Mouse (Mus musculus) MEL (cell line): Measurements from ENCODE around the gene Fbxo9. TPM values are rescaled to one million over a fixed set of nuclear protein-coding genes. Genes with fewer than 3 reads are reported as not detected.

Experiments
- DNase-seq: peaks from one replicate; pipeline ENCODE4 v3.0.0; 2011; ENCODE audit warnings: low read depth, low spot score
- H3K27ac ChIP-seq: 2 replicates; pipeline ENCODE4 v1.5.1; 2012; ENCODE audit warnings: low read depth, mild to moderate bottlenecking, control low read depth, low read length, moderate library complexity; ENCODE audit not compliant: control insufficient read depth
- H3K27me3 ChIP-seq, 2 experiments: fragments of 150-350 bp in 1 of 2; sonication (generic) in 1 of 2; 2 replicates each; pipeline ENCODE4 v1.6.1; 2012; ENCODE audit warnings: low read length in 2 of 2, mild to moderate bottlenecking in 2 of 2, improper control_type of control experiment in 1 of 2, moderate library complexity in 1 of 2; ENCODE audit not compliant: insufficient read depth in 2 of 2, control insufficient read depth in 1 of 2
- H3K36me3 ChIP-seq, 2 experiments: 2 replicates each; pipeline ENCODE4 v1.6.1; 2012 to 2014; ENCODE audit warnings: low read length in 2 of 2, improper control_type of control experiment in 1 of 2, inconsistent platforms in 1 of 2, mild to moderate bottlenecking in 1 of 2; ENCODE audit not compliant: insufficient read depth in 2 of 2, control insufficient read depth in 1 of 2
- H3K4me1 ChIP-seq, 2 experiments: fragments of 150-350 bp in 1 of 2; sonication (generic) in 1 of 2; 2 replicates each; pipeline ENCODE4 v1.6.1; 2012; ENCODE audit warnings: low read length in 2 of 2, improper control_type of control experiment in 1 of 2, mild to moderate bottlenecking in 1 of 2; ENCODE audit not compliant: insufficient read depth in 2 of 2, control insufficient read depth in 1 of 2
- H3K4me3 ChIP-seq, 2 experiments: fragments of 150-350 bp in 1 of 2; sonication (generic) in 1 of 2; 2 replicates each; pipeline ENCODE4 v1.5.1; 2012; ENCODE audit warnings: low read depth in 2 of 2, low read length in 2 of 2, mild to moderate bottlenecking in 2 of 2, moderate library complexity in 2 of 2, control low read depth in 1 of 2, improper control_type of control experiment in 1 of 2; ENCODE audit not compliant: control insufficient read depth in 1 of 2, insufficient read depth in 1 of 2
- H3K79me2 ChIP-seq: 2 replicates; pipeline ENCODE4 v1.6.1; 2012; ENCODE audit warnings: mild to moderate bottlenecking, low read length, moderate library complexity; ENCODE audit not compliant: control insufficient read depth, poor library complexity, insufficient read depth
- H3K9ac ChIP-seq: 2 replicates; pipeline ENCODE4 v1.6.1; 2012; ENCODE audit warnings: low read depth, mild to moderate bottlenecking, control low read depth, low read length, moderate library complexity; ENCODE audit not compliant: control insufficient read depth, poor library complexity, severe bottlenecking
- H3K9me3 ChIP-seq: fragments of 150-350 bp; sonication (generic); replicated peaks from 2 replicates; pipeline ENCODE4 v1.6.1; 2012; ENCODE audit warnings: mild to moderate bottlenecking, low read length, improper control_type of control experiment, moderate library complexity; ENCODE audit not compliant: insufficient read depth
- CHD1 ChIP-seq: IDR thresholded peaks from 2 replicates; pipeline ENCODE4 v1.6.1; 2012; ENCODE audit warnings: low read depth, mild to moderate bottlenecking, inconsistent platforms, low read length, improper control_type of control experiment
- CTCF ChIP-seq, 3 experiments: IDR thresholded peaks in 2 of 3; conservative IDR thresholded peaks in 1 of 3; 2 replicates each; pipeline ENCODE4 v1.5.1; 2011 to 2012; ENCODE audit warnings: low read length in 3 of 3, low read depth in 2 of 3, mild to moderate bottlenecking in 2 of 3, improper control_type of control experiment in 1 of 3, inconsistent platforms in 1 of 3, mixed read lengths in 1 of 3, moderate library complexity in 1 of 3; ENCODE audit not compliant: control insufficient read depth in 1 of 3, insufficient read depth in 1 of 3, poor library complexity in 1 of 3, severe bottlenecking in 1 of 3
- E2F4 ChIP-seq: IDR thresholded peaks from 2 replicates; pipeline ENCODE4 v1.6.1; 2011; ENCODE audit warnings: low read depth, low read length, improper control_type of control experiment, borderline replicate concordance
- ETS1 ChIP-seq: IDR thresholded peaks from 2 replicates; pipeline ENCODE4 v1.6.1; 2012; ENCODE audit warnings: low read depth, mild to moderate bottlenecking, inconsistent platforms, low read length, improper control_type of control experiment, moderate library complexity
- GATA1 ChIP-seq: IDR thresholded peaks from 2 replicates; pipeline ENCODE4 v1.6.1; 2011; ENCODE audit warnings: low read depth, low read length, improper control_type of control experiment
- HCFC1 ChIP-seq: IDR thresholded peaks from 2 replicates; pipeline ENCODE4 v1.6.1; 2012; ENCODE audit warnings: low read depth, mild to moderate bottlenecking, inconsistent platforms, low read length, improper control_type of control experiment, moderate library complexity
- MXI1 ChIP-seq: IDR thresholded peaks from 2 replicates; pipeline ENCODE4 v1.6.1; 2011; ENCODE audit warnings: mild to moderate bottlenecking, low read depth, low read length, improper control_type of control experiment
- NELFE ChIP-seq: IDR thresholded peaks from 2 replicates; pipeline ENCODE4 v1.6.1; 2011; ENCODE audit warnings: low read depth, low read length, improper control_type of control experiment
- NRF1 ChIP-seq: IDR thresholded peaks from 2 replicates; pipeline ENCODE4 v1.6.1; 2014; ENCODE audit warnings: low read depth, mild to moderate bottlenecking, inconsistent platforms, low read length, improper control_type of control experiment, moderate library complexity; ENCODE audit not compliant: poor library complexity, insufficient read depth, severe bottlenecking
- POLR2AphosphoS2 ChIP-seq: IDR thresholded peaks from 2 replicates; pipeline ENCODE4 v1.6.1; 2011; ENCODE audit warnings: low read length, improper control_type of control experiment
- SIN3A ChIP-seq: IDR thresholded peaks from 2 replicates; pipeline ENCODE4 v1.6.1; 2012; ENCODE audit warnings: low read length, improper control_type of control experiment, inconsistent platforms
- SMC3 ChIP-seq: IDR thresholded peaks from 2 replicates; pipeline ENCODE4 v1.6.1; 2011; ENCODE audit warnings: low read depth, low read length, improper control_type of control experiment
- UBTF ChIP-seq: IDR thresholded peaks from 2 replicates; pipeline ENCODE4 v1.6.1; 2012; ENCODE audit warnings: low read depth, mild to moderate bottlenecking, inconsistent platforms, low read length, improper control_type of control experiment, moderate library complexity, borderline replicate concordance; ENCODE audit not compliant: insufficient read depth
- USF1 ChIP-seq: IDR thresholded peaks from 2 replicates; pipeline ENCODE4 v1.6.1; 2014; ENCODE audit warnings: low read depth, mild to moderate bottlenecking, inconsistent platforms, low read length, improper control_type of control experiment, moderate library complexity
- ZC3H11A ChIP-seq: IDR thresholded peaks from 2 replicates; pipeline ENCODE4 v1.6.1; 2012; ENCODE audit warnings: low read depth, mild to moderate bottlenecking, inconsistent platforms, low read length, improper control_type of control experiment
- ZKSCAN1 ChIP-seq: IDR thresholded peaks from 2 replicates; pipeline ENCODE4 v1.6.1; 2012; ENCODE audit warnings: low read depth, mild to moderate bottlenecking, inconsistent platforms, low read length, improper control_type of control experiment, moderate library complexity
- ZNF384 ChIP-seq: IDR thresholded peaks from 2 replicates; pipeline ENCODE4 v1.6.1; 2012; ENCODE audit warnings: low read depth, mild to moderate bottlenecking, inconsistent platforms, low read length, improper control_type of control experiment
- polyA plus RNA-seq, 2 experiments: library from polyadenylated mRNA; stranded (reverse) in 1 of 2; unstranded in 1 of 2; fragments of >175 nt in 1 of 2; fragments of >200 nt in 1 of 2; gene quantifications; 2 replicates each; pipeline versions ENCODE4 v1.2.1 to v1.2.4; 2012; ENCODE audit warnings: low replicate concordance in 2 of 2, low read depth in 1 of 2; ENCODE audit not compliant: insufficient read length in 2 of 2, insufficient read depth in 1 of 2, missing spikeins in 1 of 2
- total RNA-seq: library from RNA; depleted of rRNA; stranded (reverse); fragments of 300-350 nt; gene quantifications from 2 replicates; pipeline ENCODE4 v1.2.3, GENCODE M21; 2012

Gene Fbxo9
- total and polyA plus RNA-seq, 3 experiments = 47.0 to 402 (median 56.0) TPM

GRCm38 (mm10) chr9:78087751-78088150 is 21.1 kb downstream of the Fbxo9 start:
- TF ChIP-seq GATA1 (no peak), HCFC1 (no peak), ETS1 (no peak), ZKSCAN1 (no peak), E2F4 (no peak), NRF1 (no peak), USF1 (no peak), ZC3H11A (no peak), SMC3 (no peak), CHD1 (no peak), POLR2AphosphoS2 (no peak), ZNF384 (no peak), NELFE (no peak), CTCF (IDR thresholded peaks at IDR 0.05 in 2 of 3, conservative IDR thresholded peaks at IDR 0.05 in 1 of 3; ENCODE audit: control insufficient read depth in 1 of 3, insufficient read depth in 1 of 3, low read depth in 2 of 3, low read length in 3 of 3, poor library complexity in 1 of 3, severe bottlenecking in 1 of 3) (no peak), SIN3A (no peak), UBTF (no peak)
- TF ChIP-seq, all 39 proteins: peak for 0
- H3K4me3 ChIP-seq = no peak overlapping the region
- H3K9me3 ChIP-seq = no peaks in the 10 kb centered on the region
- H3K36me3 ChIP-seq = peaks cover 0 to 23% of the 10 kb centered on the region in 2 experiments; a peak in 2 of 4 replicates
- peaks cover 1% of the 10 kb centered on the region; the same call in 1 of the 2 replicates for H3K79me2 ChIP-seq
- H3K27me3 ChIP-seq = no peaks in the 10 kb centered on the region
- no peaks in the 10 kb centered on the region for H3K4me1 ChIP-seq
- H3K9ac ChIP-seq = no peak overlapping the region
- no peak for DNase-seq
- no peak overlapping the region for H3K27ac ChIP-seq

- H3K9me3 ChIP-seq = no peaks in the 10 kb centered on the region
- H3K27me3 ChIP-seq = no peaks in the 10 kb centered on the region
- no peaks in the 10 kb centered on the region for H3K79me2 ChIP-seq
- H3K27ac ChIP-seq = no peak overlapping the region
- no peaks in the 10 kb centered on the region for H3K4me1 ChIP-seq
- H3K9ac ChIP-seq = no peak overlapping the region
- no peak for TF ChIP-seq MXI1
- no peak overlapping the region for H3K4me3 ChIP-seq
- DNase-seq = no peak
- peaks cover 0 to 21% of the 10 kb centered on the region in 2 experiments; a peak in 2 of 4 replicates for H3K36me3 ChIP-seq
Observed at GRCm38 (mm10) chr9:78085722-78086287, 23.1 kb downstream of the Fbxo9 start.
